Mouse (Mus musculus): Measurements from ENCODE around the gene Dynlrb2. TPM values are rescaled to one million over a fixed set of nuclear protein-coding genes. Genes with fewer than 3 reads are reported as not detected.

Dynlrb2 gene
- polyA plus RNA-seq (2015; fragmentation: Nextera tagmentation; extraction: Ambion mirVana): 2.7 and 3.7 TPM in 2 replicates

GRCm38 (mm10) chr8:116504477-116505120, at the start of gene Dynlrb2:
TSS of gene Dynlrb2 (plus strand) at chr8:116504974.
- Histone ChIP-seq H3K9ac (peak within 1 kb of the TSS; percentile 63), H3K36me3 (no peaks in the 10 kb centered on the region), H3K27ac (replicated peaks) (peak within 1 kb of the TSS; percentile 68), H3K27me3 (no peaks in the 10 kb centered on the region), H3K4me1 (replicated peaks) (peaks cover 13% of the 10 kb centered on the region), H3K9me3 (0 out of 2 replicates have a peak, but pooled peaks cover 5% of the 10 kb centered on the region), H3K4me3 (peak within 1 kb of the TSS; percentile 43), H3K4me2 (peak within 1 kb of the TSS; percentile 79)
- WGBS: 7% methylated on average over 19 of the region's 19 CpGs
- peak; percentile 94 for ATAC-seq (ENCODE audit: low read depth)

- Histone ChIP-seq H3K9me3 (no peaks in the 10 kb centered on the region), H3K4me3 (no peak overlapping the region), H3K27ac (replicated peaks) (no peak overlapping the region), H3K27me3 (no peaks in the 10 kb centered on the region), H3K4me2 (no peak overlapping the region), H3K36me3 (no peaks in the 10 kb centered on the region), H3K9ac (no peak overlapping the region), H3K4me1 (replicated peaks) (no peaks in the 10 kb centered on the region)
- WGBS: 73% methylated on average over 11 of the region's 11 CpGs
- ATAC-seq (ENCODE audit: low read depth): no peak
Observed at GRCm38 (mm10) chr8:116458569-116458968, 46.2 kb upstream of the Dynlrb2 start.

GRCm38 (mm10) chr8:116461472-116461871, 43.3 kb upstream of the Dynlrb2 start:
- H3K4me2 ChIP-seq: no peak overlapping the region
- 81% methylated on average over 4 of the region's 4 CpGs for WGBS
- no peak for ATAC-seq (ENCODE audit: low read depth)
- H3K27ac ChIP-seq (replicated peaks): no peak overlapping the region
- H3K9me3 ChIP-seq: no peaks in the 10 kb centered on the region
- H3K9ac ChIP-seq: no peak overlapping the region
- H3K27me3 ChIP-seq: no peaks in the 10 kb centered on the region
- no peaks in the 10 kb centered on the region for H3K4me1 ChIP-seq (replicated peaks)
- H3K4me3 ChIP-seq: no peak overlapping the region
- H3K36me3 ChIP-seq: no peaks in the 10 kb centered on the region

- H3K36me3 ChIP-seq: no peaks in the 10 kb centered on the region
- H3K27me3 ChIP-seq: no peaks in the 10 kb centered on the region
- WGBS: 85% methylated on average over 7 of the region's 7 CpGs
- no peak for ATAC-seq (ENCODE audit: low read depth)
- H3K9me3 ChIP-seq: no peaks in the 10 kb centered on the region
- no peaks in the 10 kb centered on the region for H3K4me1 ChIP-seq (replicated peaks)
- no peak overlapping the region for H3K27ac ChIP-seq (replicated peaks)
- no peak overlapping the region for H3K4me2 ChIP-seq
- no peak overlapping the region for H3K9ac ChIP-seq
- no peak overlapping the region for H3K4me3 ChIP-seq
Observed at GRCm38 (mm10) chr8:116466586-116466985, 38.2 kb upstream of the Dynlrb2 start.

- no peak overlapping the region for H3K4me3 ChIP-seq
- no peaks in the 10 kb centered on the region for H3K27me3 ChIP-seq
- ATAC-seq (ENCODE audit: low read depth): no peak
- H3K4me1 ChIP-seq (replicated peaks): no peaks in the 10 kb centered on the region
- H3K9me3 ChIP-seq: no peaks in the 10 kb centered on the region
- no peaks in the 10 kb centered on the region for H3K36me3 ChIP-seq
- H3K4me2 ChIP-seq: no peak overlapping the region
- whole genome bisulfite sequencing: 82% methylated on average over 1 of the region's 1 CpGs
- H3K9ac ChIP-seq: no peak overlapping the region
- no peak overlapping the region for H3K27ac ChIP-seq (replicated peaks)
Observed at GRCm38 (mm10) chr8:116467027-116467426, 37.7 kb upstream of the Dynlrb2 start.

- H3K9ac ChIP-seq: no peak overlapping the region
- WGBS: 84% methylated on average over 9 of the region's 9 CpGs
- H3K27ac ChIP-seq (replicated peaks): no peak overlapping the region
- H3K36me3 ChIP-seq: no peaks in the 10 kb centered on the region
- no peak overlapping the region for H3K4me3 ChIP-seq
- no peak for ATAC-seq (ENCODE audit: low read depth)
- no peaks in the 10 kb centered on the region for H3K4me1 ChIP-seq (replicated peaks)
- no peaks in the 10 kb centered on the region for H3K9me3 ChIP-seq
- no peak overlapping the region for H3K4me2 ChIP-seq
- H3K27me3 ChIP-seq: no peaks in the 10 kb centered on the region
Observed at GRCm38 (mm10) chr8:116477941-116478340, 26.8 kb upstream of the Dynlrb2 start.

GRCm38 (mm10) chr8:116478681-116479080, 26.1 kb upstream of the Dynlrb2 start:
- no peak for ATAC-seq (ENCODE audit: low read depth)
- Histone ChIP-seq H3K9ac (no peak overlapping the region), H3K9me3 (no peaks in the 10 kb centered on the region), H3K27me3 (no peaks in the 10 kb centered on the region), H3K4me1 (replicated peaks) (no peaks in the 10 kb centered on the region), H3K4me3 (no peak overlapping the region), H3K36me3 (no peaks in the 10 kb centered on the region), H3K27ac (replicated peaks) (no peak overlapping the region), H3K4me2 (no peak overlapping the region)

- H3K9me3 ChIP-seq: no peaks in the 10 kb centered on the region
- no peak overlapping the region for H3K9ac ChIP-seq
- peak; percentile 56; the same call in 1 of the 2 replicates for ATAC-seq (ENCODE audit: low read depth)
- no peaks in the 10 kb centered on the region for H3K4me1 ChIP-seq (replicated peaks)
- no peak overlapping the region for H3K4me3 ChIP-seq
- H3K27me3 ChIP-seq: no peaks in the 10 kb centered on the region
- no peaks in the 10 kb centered on the region for H3K36me3 ChIP-seq
- H3K27ac ChIP-seq (replicated peaks): no peak overlapping the region
- WGBS: 19% methylated on average over 7 of the region's 7 CpGs
- no peak overlapping the region for H3K4me2 ChIP-seq
Observed at GRCm38 (mm10) chr8:116480894-116481293, 23.9 kb upstream of the Dynlrb2 start.

- Histone ChIP-seq H3K36me3 (no peaks in the 10 kb centered on the region), H3K4me2 (no peak overlapping the region), H3K27me3 (no peaks in the 10 kb centered on the region), H3K4me1 (replicated peaks) (no peaks in the 10 kb centered on the region), H3K27ac (replicated peaks) (no peak overlapping the region), H3K9ac (no peak overlapping the region), H3K4me3 (no peak overlapping the region), H3K9me3 (no peaks in the 10 kb centered on the region)
- WGBS: 38% methylated on average over 3 of the region's 3 CpGs
- no peak for ATAC-seq (ENCODE audit: low read depth)
Observed at GRCm38 (mm10) chr8:116482738-116483137, 22.0 kb upstream of the Dynlrb2 start.

- Histone ChIP-seq H3K4me3 (no peak overlapping the region), H3K4me1 (replicated peaks) (no peaks in the 10 kb centered on the region), H3K36me3 (no peaks in the 10 kb centered on the region), H3K9me3 (no peaks in the 10 kb centered on the region), H3K9ac (no peak overlapping the region), H3K4me2 (no peak overlapping the region), H3K27ac (replicated peaks) (no peak overlapping the region), H3K27me3 (no peaks in the 10 kb centered on the region)
- no peak for ATAC-seq (ENCODE audit: low read depth)
- WGBS: 36% methylated on average over 2 of the region's 2 CpGs
Observed at GRCm38 (mm10) chr8:116484087-116484486, 20.7 kb upstream of the Dynlrb2 start.

GRCm38 (mm10) chr8:116488546-116488945, 16.2 kb upstream of the Dynlrb2 start:
- no peak overlapping the region for H3K4me3 ChIP-seq
- H3K4me1 ChIP-seq (replicated peaks): no peaks in the 10 kb centered on the region
- no peaks in the 10 kb centered on the region for H3K9me3 ChIP-seq
- H3K27me3 ChIP-seq: no peaks in the 10 kb centered on the region
- H3K4me2 ChIP-seq: no peak overlapping the region
- WGBS: 90% methylated on average over 2 of the region's 2 CpGs
- no peaks in the 10 kb centered on the region for H3K36me3 ChIP-seq
- no peak for ATAC-seq (ENCODE audit: low read depth)
- no peak overlapping the region for H3K9ac ChIP-seq
- no peak overlapping the region for H3K27ac ChIP-seq (replicated peaks)

- Histone ChIP-seq H3K9me3 (0 out of 2 replicates have a peak, but pooled peaks cover 5% of the 10 kb centered on the region), H3K27me3 (no peaks in the 10 kb centered on the region), H3K4me1 (replicated peaks) (peaks cover 13% of the 10 kb centered on the region), H3K9ac (no peak overlapping the region), H3K27ac (replicated peaks) (no peak overlapping the region), H3K4me2 (no peak overlapping the region), H3K36me3 (no peaks in the 10 kb centered on the region), H3K4me3 (no peak overlapping the region)
- 90% methylated on average over 7 of the region's 7 CpGs for WGBS
- ATAC-seq (ENCODE audit: low read depth): no peak
Observed at GRCm38 (mm10) chr8:116500057-116500809, 4.5 kb upstream of the Dynlrb2 start.
